Mouse (Mus musculus) CH12.LX (cell line): Measurements from ENCODE around the gene Gif.
A peak's percentile ranks its signal among the peaks of the same experiment; 100 is the strongest.

ENCODE experiments used
- BHLHE40 ChIP-seq: IDR thresholded peaks from 2 replicates; pipeline ENCODE4 v1.6.1; 2011; ENCODE audit warnings: mild to moderate bottlenecking, low read depth, low read length, improper control_type of control experiment
- CTCF ChIP-seq, 2 experiments: IDR thresholded peaks in 1 of 2; conservative IDR thresholded peaks in 1 of 2; 2 replicates each; pipeline ENCODE4 v1.5.1; 2011 to 2012; ENCODE audit warnings: low read depth in 2 of 2, low read length in 2 of 2, improper control_type of control experiment in 1 of 2, inconsistent platforms in 1 of 2, mild to moderate bottlenecking in 1 of 2, moderate library complexity in 1 of 2
- E2F4 ChIP-seq: IDR thresholded peaks from 2 replicates; pipeline ENCODE4 v1.6.1; 2011; ENCODE audit warnings: low read depth, low read length, improper control_type of control experiment; ENCODE audit not compliant: insufficient replicate concordance
- HCFC1 ChIP-seq: IDR thresholded peaks from 2 replicates; pipeline ENCODE4 v1.6.1; 2012; ENCODE audit warnings: low read depth, mild to moderate bottlenecking, inconsistent platforms, low read length, improper control_type of control experiment
- KAT2A ChIP-seq: IDR thresholded peaks from 2 replicates; pipeline ENCODE4 v1.6.1; 2012; ENCODE audit warnings: low read length, improper control_type of control experiment, inconsistent platforms; ENCODE audit not compliant: insufficient replicate concordance
- MAFK ChIP-seq: IDR thresholded peaks from 2 replicates; pipeline ENCODE4 v1.6.1; 2011; ENCODE audit warnings: low read length, improper control_type of control experiment; ENCODE audit not compliant: insufficient replicate concordance
- MEF2A ChIP-seq: IDR thresholded peaks from 2 replicates; pipeline ENCODE4 v1.6.1; 2014; ENCODE audit warnings: low read depth, mild to moderate bottlenecking, inconsistent platforms, low read length, improper control_type of control experiment, borderline replicate concordance
- MXI1 ChIP-seq: IDR thresholded peaks from 2 replicates; pipeline ENCODE4 v1.6.1; 2011; ENCODE audit warnings: mild to moderate bottlenecking, low read depth, low read length, improper control_type of control experiment
- POLR2A ChIP-seq: IDR thresholded peaks from 2 replicates; pipeline ENCODE4 v1.6.1; 2011; ENCODE audit warnings: low read depth, mild to moderate bottlenecking, improper control_type of control experiment, low read length
- RAD21 ChIP-seq: IDR thresholded peaks from 2 replicates; pipeline ENCODE4 v1.6.1; 2011; ENCODE audit warnings: low read depth, mild to moderate bottlenecking, low read length, improper control_type of control experiment, moderate library complexity
- ZC3H11A ChIP-seq: IDR thresholded peaks from 2 replicates; pipeline ENCODE4 v1.6.1; 2012; ENCODE audit warnings: low read depth, mild to moderate bottlenecking, inconsistent platforms, low read length, improper control_type of control experiment
- ZMIZ1 ChIP-seq: IDR thresholded peaks from 2 replicates; pipeline ENCODE4 v1.6.1; 2012; ENCODE audit warnings: low read depth, mild to moderate bottlenecking, inconsistent platforms, low read length, improper control_type of control experiment
- ZNF384 ChIP-seq: IDR thresholded peaks from 2 replicates; pipeline ENCODE4 v1.6.1; 2012; ENCODE audit warnings: low read depth, low read length, improper control_type of control experiment, inconsistent platforms

DNA sequence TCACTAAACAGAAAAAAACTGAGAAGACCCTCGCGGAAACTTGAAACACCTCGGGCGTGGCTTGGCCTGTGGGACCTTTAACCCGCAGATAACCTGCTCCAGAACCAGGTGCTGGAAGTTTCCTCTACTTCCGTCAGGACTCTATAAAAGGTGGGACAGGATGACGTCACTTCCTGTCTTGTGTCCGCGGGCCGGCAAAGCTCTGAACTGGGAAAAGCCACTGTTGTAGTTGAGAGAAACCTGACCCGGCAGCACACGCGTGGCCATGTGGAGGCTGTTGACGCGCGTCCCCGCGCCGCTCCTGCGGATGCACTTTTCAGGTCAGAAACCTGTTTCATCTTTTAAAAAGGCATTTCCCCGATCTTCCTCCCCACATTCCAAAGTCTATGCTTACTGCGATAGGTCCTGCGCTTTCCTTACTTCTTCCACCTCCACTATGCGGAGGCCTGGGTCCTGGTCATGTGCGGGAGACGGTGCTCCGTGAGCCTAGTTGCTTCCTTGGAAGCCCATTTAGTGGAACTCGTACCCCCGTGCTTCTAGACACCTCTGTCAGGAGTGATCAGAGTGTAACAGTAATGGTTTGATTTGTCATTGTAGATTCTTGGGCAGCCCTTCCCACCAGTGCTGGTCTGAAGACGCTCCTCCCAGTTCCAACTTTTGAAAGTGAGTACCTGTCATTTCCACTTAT, 23.0 kb downstream of the Gif start, which contains the start of gene Mrpl16:
- TF ChIP-seq CTCF (conservative IDR thresholded peaks at IDR 0.05 in 1 of 2, IDR thresholded peaks at IDR 0.05 in 1 of 2; ENCODE audit: low read depth in 2 of 2, low read length in 2 of 2), result no peak
- TF ChIP-seq RAD21, result no peak
- peak; percentile 41; the same call in 1 of the 2 replicates for TF ChIP-seq ZNF384
- TF ChIP-seq BHLHE40, result peak; percentile 27; the same call in 1 of the 2 replicates
- peak; percentile 89 for TF ChIP-seq POLR2A
- TF ChIP-seq ZC3H11A, result no peak
- peak; percentile 83; the same call in 1 of the 2 replicates for TF ChIP-seq MEF2A
- peak; percentile 75 for TF ChIP-seq ZMIZ1
- peak; percentile 96 for TF ChIP-seq MXI1
- TF ChIP-seq E2F4, result peak; percentile 67; the same call in 1 of the 2 replicates
- peak; percentile 80; the same call in 1 of the 2 replicates for TF ChIP-seq KAT2A
- peak; percentile 3; the same call in 1 of the 2 replicates for TF ChIP-seq MAFK
- peak; percentile 92 for TF ChIP-seq HCFC1
